Mouse (Mus musculus) CH12.LX (cell line): ENCODE measurements around the gene Brap. TPM values are rescaled to one million over a fixed set of nuclear protein-coding genes. Genes with fewer than 3 reads are reported as not detected.

Experiments
- DNase-seq: peaks from one replicate; pipeline ENCODE4 v3.0.0-alpha.2; 2013; ENCODE audit errors: extremely low read depth
- H3K27ac ChIP-seq: 2 replicates; pipeline ENCODE4 v1.5.1; 2012; ENCODE audit warnings: low read depth, mild to moderate bottlenecking, control low read depth, moderate library complexity; ENCODE audit not compliant: insufficient read depth
- H3K27me3 ChIP-seq: replicated peaks from 2 replicates; pipeline ENCODE3; 2012; ENCODE audit warnings: inconsistent platforms
- H3K36me3 ChIP-seq, 2 experiments: replicated peaks in 1 of 2; 2 replicates each; pipeline versions ENCODE3 to v1.6.1; 2012; ENCODE audit warnings: inconsistent platforms in 1 of 2, low read length in 1 of 2, mild to moderate bottlenecking in 1 of 2, mixed read lengths in 1 of 2, moderate library complexity in 1 of 2; ENCODE audit not compliant: control insufficient read depth in 1 of 2, insufficient read depth in 1 of 2
- H3K4me1 ChIP-seq, 2 experiments: 2 replicates each; pipeline ENCODE4 v1.6.1; 2012; ENCODE audit warnings: inconsistent platforms in 1 of 2, moderate library complexity in 1 of 2; ENCODE audit not compliant: insufficient read depth in 2 of 2, control insufficient read depth in 1 of 2
- H3K4me2 ChIP-seq: 2 replicates; pipeline ENCODE4 v1.6.1; 2012; ENCODE audit warnings: low read depth, mild to moderate bottlenecking, control low read depth; ENCODE audit not compliant: poor library complexity, insufficient read depth, severe bottlenecking
- H3K4me3 ChIP-seq, 3 experiments: fragments of 150-350 bp in 1 of 3; sonication (generic) in 1 of 3; replicated peaks in 1 of 3; 2 replicates each; pipeline versions ENCODE3 to v1.5.1; 2011 to 2012; ENCODE audit warnings: low read depth in 2 of 3, low read length in 2 of 3, mild to moderate bottlenecking in 2 of 3, moderate library complexity in 2 of 3, control low read depth in 1 of 3, improper control_type of control experiment in 1 of 3, inconsistent platforms in 1 of 3, mixed read lengths in 1 of 3; ENCODE audit not compliant: poor library complexity in 1 of 3
- H3K79me2 ChIP-seq: replicated peaks from 2 replicates; pipeline ENCODE4 v1.6.1; 2012; ENCODE audit warnings: mild to moderate bottlenecking, moderate library complexity; ENCODE audit not compliant: control insufficient read depth, poor library complexity, insufficient read depth, severe bottlenecking; ENCODE audit errors: extremely low read depth
- H3K9ac ChIP-seq: 2 replicates; pipeline ENCODE4 v1.6.1; 2012; ENCODE audit warnings: low read depth, mild to moderate bottlenecking, control low read depth, moderate library complexity; ENCODE audit not compliant: insufficient read depth
- H3K9me3 ChIP-seq: replicated peaks from 2 replicates; pipeline ENCODE3; 2012; ENCODE audit warnings: low read length, inconsistent platforms, mixed read lengths
- BHLHE40 ChIP-seq: IDR thresholded peaks from 2 replicates; pipeline ENCODE4 v1.6.1; 2011; ENCODE audit warnings: mild to moderate bottlenecking, low read depth, low read length, improper control_type of control experiment
- CHD2 ChIP-seq: IDR thresholded peaks from 2 replicates; pipeline ENCODE4 v1.6.1; 2011; ENCODE audit warnings: low read length, improper control_type of control experiment
- CTCF ChIP-seq, 2 experiments: IDR thresholded peaks in 1 of 2; conservative IDR thresholded peaks in 1 of 2; 2 replicates each; pipeline ENCODE4 v1.5.1; 2011 to 2012; ENCODE audit warnings: low read depth in 2 of 2, low read length in 2 of 2, improper control_type of control experiment in 1 of 2, inconsistent platforms in 1 of 2, mild to moderate bottlenecking in 1 of 2, moderate library complexity in 1 of 2
- ELF1 ChIP-seq: IDR thresholded peaks from 2 replicates; pipeline ENCODE4 v1.6.1; 2014; ENCODE audit warnings: low read depth, mild to moderate bottlenecking, inconsistent platforms, low read length, improper control_type of control experiment
- ETS1 ChIP-seq: conservative IDR thresholded peaks from 2 replicates; pipeline ENCODE4 v1.6.1; 2012; ENCODE audit warnings: low read depth, mild to moderate bottlenecking, inconsistent platforms, low read length, improper control_type of control experiment, moderate library complexity
- GABPA ChIP-seq: IDR thresholded peaks from 2 replicates; pipeline ENCODE4 v1.6.1; 2012; ENCODE audit warnings: low read depth, low read length, improper control_type of control experiment, inconsistent platforms; ENCODE audit not compliant: insufficient replicate concordance
- HCFC1 ChIP-seq: IDR thresholded peaks from 2 replicates; pipeline ENCODE4 v1.6.1; 2012; ENCODE audit warnings: low read depth, mild to moderate bottlenecking, inconsistent platforms, low read length, improper control_type of control experiment
- IRF4 ChIP-seq: IDR thresholded peaks from 2 replicates; pipeline ENCODE4 v1.6.1; 2014; ENCODE audit warnings: low read depth, mild to moderate bottlenecking, inconsistent platforms, low read length, improper control_type of control experiment
- JUND ChIP-seq: conservative IDR thresholded peaks from 2 replicates; pipeline ENCODE4 v1.6.1; 2011; ENCODE audit warnings: low read depth, low read length, improper control_type of control experiment
- KAT2A ChIP-seq: IDR thresholded peaks from 2 replicates; pipeline ENCODE4 v1.6.1; 2012; ENCODE audit warnings: low read length, improper control_type of control experiment, inconsistent platforms; ENCODE audit not compliant: insufficient replicate concordance
- MAFK ChIP-seq: IDR thresholded peaks from 2 replicates; pipeline ENCODE4 v1.6.1; 2011; ENCODE audit warnings: low read length, improper control_type of control experiment; ENCODE audit not compliant: insufficient replicate concordance
- MAX ChIP-seq: IDR thresholded peaks from 2 replicates; pipeline ENCODE4 v1.6.1; 2011; ENCODE audit warnings: low read length, improper control_type of control experiment
- MAZ ChIP-seq: IDR thresholded peaks from 2 replicates; pipeline ENCODE4 v1.6.1; 2012; ENCODE audit warnings: low read depth, mild to moderate bottlenecking, inconsistent platforms, low read length, improper control_type of control experiment, moderate library complexity
- NRF1 ChIP-seq: IDR thresholded peaks from 2 replicates; pipeline ENCODE4 v1.6.1; 2014; ENCODE audit warnings: low read depth, mild to moderate bottlenecking, inconsistent platforms, low read length, improper control_type of control experiment, moderate library complexity
- POLR2AphosphoS2 ChIP-seq: IDR thresholded peaks from 2 replicates; pipeline ENCODE4 v1.6.1; 2011; ENCODE audit warnings: low read depth, low read length, improper control_type of control experiment
- RCOR1 ChIP-seq: conservative IDR thresholded peaks from 2 replicates; pipeline ENCODE4 v1.6.1; 2012; ENCODE audit warnings: low read depth, mild to moderate bottlenecking, inconsistent platforms, low read length, improper control_type of control experiment
- SMC3 ChIP-seq: IDR thresholded peaks from 2 replicates; pipeline ENCODE4 v1.6.1; 2011; ENCODE audit warnings: low read depth, low read length, improper control_type of control experiment
- TBP ChIP-seq: conservative IDR thresholded peaks from 2 replicates; pipeline ENCODE4 v1.6.1; 2011; ENCODE audit warnings: low read depth, low read length, improper control_type of control experiment
- UBTF ChIP-seq: IDR thresholded peaks from 2 replicates; pipeline ENCODE4 v1.6.1; 2012; ENCODE audit warnings: low read depth, mild to moderate bottlenecking, inconsistent platforms, low read length, improper control_type of control experiment, moderate library complexity
- USF1 ChIP-seq: IDR thresholded peaks from 2 replicates; pipeline ENCODE4 v1.6.1; 2014; ENCODE audit warnings: low read depth, mild to moderate bottlenecking, inconsistent platforms, low read length, improper control_type of control experiment
- USF2 ChIP-seq: conservative IDR thresholded peaks from 2 replicates; pipeline ENCODE4 v1.6.1; 2011; ENCODE audit warnings: low read depth, low read length, improper control_type of control experiment
- ZC3H11A ChIP-seq: IDR thresholded peaks from 2 replicates; pipeline ENCODE4 v1.6.1; 2012; ENCODE audit warnings: low read depth, mild to moderate bottlenecking, inconsistent platforms, low read length, improper control_type of control experiment
- ZKSCAN1 ChIP-seq: IDR thresholded peaks from 2 replicates; pipeline ENCODE4 v1.6.1; 2012; ENCODE audit warnings: low read depth, inconsistent platforms, low read length, improper control_type of control experiment, borderline replicate concordance
- ZMIZ1 ChIP-seq: IDR thresholded peaks from 2 replicates; pipeline ENCODE4 v1.6.1; 2012; ENCODE audit warnings: low read depth, mild to moderate bottlenecking, inconsistent platforms, low read length, improper control_type of control experiment
- ZNF384 ChIP-seq: IDR thresholded peaks from 2 replicates; pipeline ENCODE4 v1.6.1; 2012; ENCODE audit warnings: low read depth, low read length, improper control_type of control experiment, inconsistent platforms
- dilution Hi-C: fragments of 300-500 bp; cut with MboI; formaldehyde crosslinking; loops from 2 replicates; pipeline ENCODE4 v1.14.3; 2020; ENCODE audit warnings: low sequenced_read_pairs; ENCODE audit not compliant: extremely low pct_unique_long_range_greater_than_20kb, extremely low pct_ligation_motif_present
- in situ Hi-C: fragments of 300-500 bp; cut with MboI; formaldehyde crosslinking; loops from 3 replicates; pipeline ENCODE4 v1.14.3; 2019; ENCODE audit warnings: low sequenced_read_pairs, low pct_ligation_motif_present, low pct_unique_long_range_greater_than_20kb, mixed read lengths
- polyA plus RNA-seq: library from polyadenylated mRNA; unstranded; fragments of >175 nt; gene quantifications from 2 replicates; pipeline ENCODE4 v1.2.1, GENCODE M21; 2012; ENCODE audit warnings: low read depth; ENCODE audit not compliant: insufficient read length
- total RNA-seq, 2 experiments: library from RNA; depleted of rRNA; stranded (reverse); fragments of 300-350 nt in 1 of 2; fragments of >200 nt in 1 of 2; gene quantifications; 2 replicates each; pipeline ENCODE4 v1.2.3; 2012 to 2014

Gene Brap
- total and polyA plus RNA-seq, 3 experiments, result 23.7 to 33.3 (median 29.8) TPM

GRCm38 (mm10) chr5:121704512-121705248 lies 44.3 kb downstream of the Brap start:
- Histone ChIP-seq H3K27ac (no peak overlapping the region), H3K36me3 (no peaks in the 10 kb centered on the region), H3K79me2 (no peaks in the 10 kb centered on the region), H3K27me3 (peaks cover 2% of the 10 kb centered on the region), H3K4me3 (no peak overlapping the region)
- in situ Hi-C loops, result no loop called here
- TF ChIP-seq USF2 (0 out of 2 replicates have a peak, but pooled peaks have one; percentile 13), ETS1 (no peak), CTCF (conservative IDR thresholded peaks at IDR 0.05 in 1 of 2, IDR thresholded peaks at IDR 0.05 in 1 of 2; ENCODE audit: low read depth in 2 of 2, low read length in 2 of 2) (no peak), TBP (no peak), RCOR1 (no peak), ZMIZ1 (no peak), JUND (no peak), MAFK (no peak), ZKSCAN1 (no peak), BHLHE40 (peak; percentile 79), POLR2AphosphoS2 (no peak), MAZ (no peak), ZC3H11A (no peak), NRF1 (no peak), KAT2A (no peak), ELF1 (no peak), CHD2 (no peak), ZNF384 (no peak), HCFC1 (no peak), GABPA (no peak), USF1 (peak; percentile 58), UBTF (no peak), MAX (0 out of 2 replicates have a peak, but pooled peaks have one; percentile 22), IRF4 (no peak), SMC3 (no peak)
- TF ChIP-seq, all 38 proteins: peak for 4
- H3K4me2 ChIP-seq, result no peak overlapping the region
- H3K9ac ChIP-seq, result no peak overlapping the region
- dilution Hi-C loops, result no loop called here
- H3K4me1 ChIP-seq, result peaks cover 0 to 5% of the 10 kb centered on the region in 2 experiments; a peak in 1 of 4 replicates
- H3K9me3 ChIP-seq, result no peaks in the 10 kb centered on the region
- no peak for DNase-seq
